Mouse (Mus musculus) liver, adult 2 months (tissue): ENCODE data around the gene Hnrnph3.

Source experiments
- CTCF ChIP-seq: fragments of 200-500 bp; IDR thresholded peaks from 2 replicates; pipeline ENCODE4 v1.5.1; 2011; ENCODE audit warnings: low read depth, low read length, control low read depth
- POLR2A ChIP-seq: fragments of 200-500 bp; IDR thresholded peaks from 2 replicates; pipeline ENCODE4 v1.6.1; 2011; ENCODE audit warnings: low read length, control low read depth; ENCODE audit not compliant: insufficient read depth; ENCODE audit errors: extremely low read depth

GRCm38 (mm10) chr10:62984495-62984894 is 39.5 kb downstream of the Hnrnph3 start:
- TF ChIP-seq POLR2A = no peak
- no peak for TF ChIP-seq CTCF
